Mouse (Mus musculus): Measurements from ENCODE around the gene AI481877. TPM values are rescaled to one million over a fixed set of nuclear protein-coding genes. Genes with fewer than 3 reads are reported as not detected.

The AI481877 gene
- polyA plus RNA-seq, 2 experiments from 2014 or later: not detected

GRCm38 (mm10) chr4:59034325-59034917 lies 104.4 kb downstream of the AI481877 start:
- ATAC-seq: peak; percentile 20

- ATAC-seq: no peak
These were observed 121.9 kb downstream of the AI481877 start for GRCm38 (mm10) chr4:59016922-59017321.

- ATAC-seq: no peak
These were observed 123.6 kb downstream of the AI481877 start for GRCm38 (mm10) chr4:59015181-59015580.

GRCm38 (mm10) chr4:59011446-59011845 lies 127.3 kb downstream of the AI481877 start:
- ATAC-seq: no peak

GRCm38 (mm10) chr4:59009696-59010095 lies 129.1 kb downstream of the AI481877 start:
- ATAC-seq: peak; percentile 25

GRCm38 (mm10) chr4:59009186-59009585 lies 129.6 kb downstream of the AI481877 start:
- peak; percentile 85 for ATAC-seq

GRCm38 (mm10) chr4:59007974-59008373 lies 130.8 kb downstream of the AI481877 start:
- ATAC-seq: no peak

- ATAC-seq: no peak
These were observed 131.8 kb downstream of the AI481877 start for GRCm38 (mm10) chr4:59007016-59007415.

GRCm38 (mm10) chr4:59006211-59006610 lies 132.6 kb downstream of the AI481877 start:
- ATAC-seq: no peak

- no peak for ATAC-seq
These were observed 135.0 kb downstream of the AI481877 start for GRCm38 (mm10) chr4:59003806-59004200.

GRCm38 (mm10) chr4:59002948-59003805 lies 135.6 kb downstream of the AI481877 start, which contains the start of gene Gm20503:
Gene Gm20503 (plus strand): TSS chr4:59003210.
- peak; percentile 95 for ATAC-seq

- peak; percentile 24 for ATAC-seq
These were observed 138.2 kb downstream of the AI481877 start for GRCm38 (mm10) chr4:59000614-59001013.

GRCm38 (mm10) chr4:58999686-59000085 lies 139.1 kb downstream of the AI481877 start:
- ATAC-seq: peak; percentile 36

- ATAC-seq: no peak
These were observed 140.1 kb downstream of the AI481877 start for GRCm38 (mm10) chr4:58998688-58999087.

GRCm38 (mm10) chr4:58997081-58997480 lies 141.7 kb downstream of the AI481877 start:
- ATAC-seq: no peak

- ATAC-seq: no peak
These were observed 143.5 kb downstream of the AI481877 start for GRCm38 (mm10) chr4:58995251-58995693.

GRCm38 (mm10) chr4:58994762-58995161 lies 144.0 kb downstream of the AI481877 start, which contains the start of gene Dnajc25:
Gene Dnajc25 (plus strand): TSS chr4:58995062.
- ATAC-seq: no peak

Other genes with a start within 250 kb of the AI481877 start
- gene Ecpas, start 226.2 kb downstream of the AI481877 start, polyA plus RNA-seq (2017; shearing (Covaris generic)): 10 to 100 TPM; 26.6 to 29.8 TPM
- not detected for gene Zkscan16, start 195.4 kb downstream of the AI481877 start, polyA plus RNA-seq (2017; shearing (Covaris generic))
- gene Ptgr1, start 151.9 kb downstream of the AI481877 start, polyA plus RNA-seq (2017; shearing (Covaris generic)): under 1 TPM; 0.19 to 0.70 TPM
- gene Dnajc25, start 143.9 kb downstream of the AI481877 start, polyA plus RNA-seq (2017; shearing (Covaris generic)): 1 to 10 TPM; 1.1 to 1.6 TPM
- not detected for gene Gm20503, start 135.8 kb downstream of the AI481877 start, polyA plus RNA-seq (2017; shearing (Covaris generic))
- 100 to 1,000 TPM; 105 to 116 TPM for gene Gng10, start 103.9 kb downstream of the AI481877 start, polyA plus RNA-seq (2017; shearing (Covaris generic))
- 10 to 100 TPM; 15.4 to 28.8 TPM for gene Ugcg, start 50.3 kb upstream of the AI481877 start, polyA plus RNA-seq (2017; shearing (Covaris generic))

All from CD4-positive, CD25-positive, alpha-beta regulatory T cell, adult 4 months (primary cell).